Mouse (Mus musculus) cerebellum, adult 11 months (tissue): ENCODE measurements around the gene Dydc1.

ENCODE experiments used
- DNase-seq: peaks from one replicate; pipeline ENCODE4 v3.0.0; 2022

Dydc1 gene

GRCm38 (mm10) chr14:41101242-41101641 is 28.5 kb downstream of the Dydc1 start:
- no peak for DNase-seq

- DNase-seq = no peak
These were observed 29.6 kb downstream of the Dydc1 start for GRCm38 (mm10) chr14:41102269-41102668.

- DNase-seq = no peak
These were observed 32.2 kb downstream of the Dydc1 start, which contains the start of gene Mat1a for GRCm38 (mm10) chr14:41104853-41105444. Gene Mat1a, plus strand, starts transcription at chr14:41105035.

- no peak for DNase-seq
These were observed 38.4 kb downstream of the Dydc1 start for GRCm38 (mm10) chr14:41111031-41111668.

- no peak for DNase-seq
These were observed 40.2 kb downstream of the Dydc1 start for GRCm38 (mm10) chr14:41112944-41113343.

GRCm38 (mm10) chr14:41116271-41116670 is 43.6 kb downstream of the Dydc1 start:
- no peak for DNase-seq

- DNase-seq = no peak
These were observed 52.0 kb downstream of the Dydc1 start for GRCm38 (mm10) chr14:41124683-41125082.

GRCm38 (mm10) chr14:41127997-41128396 is 55.3 kb downstream of the Dydc1 start:
- DNase-seq = no peak

- DNase-seq = no peak
These were observed 58.8 kb downstream of the Dydc1 start, which contains the start of gene Sftpa1 for GRCm38 (mm10) chr14:41131540-41131939. Gene Sftpa1, plus strand, starts transcription at chr14:41131782.

- no peak for DNase-seq
These were observed 64.3 kb downstream of the Dydc1 start for GRCm38 (mm10) chr14:41137006-41137405.

GRCm38 (mm10) chr14:41140686-41141085 is 68.0 kb downstream of the Dydc1 start:
- no peak for DNase-seq
